Mouse (Mus musculus): Measurements from ENCODE around the gene Sh3d19.

DNA sequence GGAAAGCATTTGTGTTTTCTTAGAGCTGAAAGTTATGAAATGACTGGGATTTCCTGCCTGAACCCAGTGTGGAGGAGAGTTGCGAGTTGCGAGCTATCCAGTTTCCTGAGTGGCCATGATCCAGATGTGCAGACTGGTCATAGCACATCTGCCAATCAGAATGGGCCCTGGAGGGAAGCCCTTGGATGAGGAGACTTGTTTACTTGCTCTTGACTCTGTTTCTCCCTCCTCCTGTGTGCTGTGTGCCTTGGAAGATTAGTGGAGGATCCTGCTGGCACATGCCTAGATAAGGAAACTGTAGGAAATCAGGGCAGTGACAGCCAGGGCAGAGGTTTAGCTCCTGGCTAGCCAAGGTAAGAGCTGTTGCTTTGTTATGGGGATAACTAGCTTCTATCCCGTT is 67.7 kb downstream of the Sh3d19 start:
- TF ChIP-seq CTCF (IDR thresholded peaks at IDR 0.05; ENCODE audit: low read depth, low read length), result no peak
- no peak for TF ChIP-seq TAL1 (conservative IDR thresholded peaks at IDR 0.05; ENCODE audit: low read depth, low read length)

All from G1E (cell line).